Mouse (Mus musculus) liver, embryonic 14.5 days (tissue): ENCODE results near the gene Chic2. TPM values are rescaled to one million over a fixed set of nuclear protein-coding genes. Genes with fewer than 3 reads are reported as not detected.

ENCODE experiments used
- ATAC-seq: fragments of 200-750 bp; cut with Nextera tagmentation; 2 replicates; pipeline ENCODE4 v1.8.0; 2017; ENCODE audit warnings: moderate number of reproducible peaks, mild to moderate bottlenecking, moderate library complexity; ENCODE audit not compliant: insufficient read depth
- DNase-seq, 3 experiments: peaks; one replicate each; pipeline ENCODE4 v3.0.0-alpha.2; 2012 to 2013; ENCODE audit warnings: low read depth in 3 of 3, low spot score in 3 of 3
- H3K27ac ChIP-seq: fragments of 300-500 bp; sonication (generic); 2 replicates; pipeline ENCODE4 v1.5.1; 2014; ENCODE audit warnings: moderate library complexity, mild to moderate bottlenecking, control low read depth, inconsistent platforms
- H3K27me3 ChIP-seq: fragments of 300-500 bp; sonication (generic); 2 replicates; pipeline ENCODE4 v1.6.1; 2014; ENCODE audit warnings: mild to moderate bottlenecking, low read length, moderate library complexity; ENCODE audit not compliant: control insufficient read depth, insufficient read depth
- H3K36me3 ChIP-seq: fragments of 300-500 bp; sonication (generic); replicated peaks from 2 replicates; pipeline ENCODE4 v1.6.1; 2014; ENCODE audit warnings: low read depth; ENCODE audit not compliant: control insufficient read depth, insufficient read depth
- H3K4me1 ChIP-seq, 2 experiments: fragments of 200-500 bp in 1 of 2; fragments of 300-500 bp in 1 of 2; sonication (generic) in 1 of 2; replicated peaks; 2 replicates each; pipeline ENCODE4 v1.6.1; 2012 to 2014; ENCODE audit warnings: antibody characterized with exemption in 1 of 2, inconsistent platforms in 1 of 2, low read length in 1 of 2; ENCODE audit not compliant: control insufficient read depth in 2 of 2, insufficient read depth in 2 of 2
- H3K4me2 ChIP-seq: fragments of 300-500 bp; sonication (generic); 2 replicates; pipeline ENCODE4 v1.6.1; 2014; ENCODE audit warnings: low read depth, mild to moderate bottlenecking, control low read depth, moderate library complexity
- H3K4me3 ChIP-seq, 2 experiments: fragments of 200-500 bp in 1 of 2; fragments of 300-500 bp in 1 of 2; sonication (generic) in 1 of 2; 2 replicates each; pipeline ENCODE4 v1.5.1; 2012 to 2014; ENCODE audit warnings: low read depth in 2 of 2, low read length in 2 of 2, mild to moderate bottlenecking in 2 of 2, control low read depth in 1 of 2, inconsistent platforms in 1 of 2, moderate library complexity in 1 of 2; ENCODE audit not compliant: insufficient read depth in 1 of 2
- H3K9ac ChIP-seq: fragments of 300-500 bp; sonication (generic); replicated peaks from 2 replicates; pipeline ENCODE4 v1.6.1; 2014; ENCODE audit warnings: mild to moderate bottlenecking, control low read depth, moderate library complexity
- H3K9me3 ChIP-seq: fragments of 300-500 bp; sonication (generic); 2 replicates; pipeline ENCODE4 v1.6.1; 2016; ENCODE audit warnings: low read length, mixed read lengths; ENCODE audit not compliant: control insufficient read depth
- CTCF ChIP-seq: IDR thresholded peaks from 2 replicates; pipeline ENCODE4 v1.5.1; 2016; ENCODE audit warnings: antibody characterized with exemption, low read depth, control low read depth
- EP300 ChIP-seq: IDR thresholded peaks from 2 replicates; pipeline ENCODE4 v1.6.1; 2016; ENCODE audit warnings: antibody characterized with exemption, low read depth
- WGBS: fragments of 180-500 bp; shearing (Covaris S2); extraction: QIAGEN DNeasy Blood & Tissue Kit; methylation state at CpG from one replicate; pipeline ENCODE4 v1.1.7; 2014; ENCODE audit not compliant: insufficient replicate concordance; 5-methylcytosine and 5-hydroxymethylcytosine counted together
- polyA plus RNA-seq, 2 experiments: library from polyadenylated mRNA; depleted of rRNA in 1 of 2; stranded (reverse) in 1 of 2; unstranded in 1 of 2; fragments of >200 nt; fragmentation: Nextera tagmentation in 1 of 2; extraction: Ambion mirVana in 1 of 2; gene quantifications; 2 replicates each; pipeline versions ENCODE4 v1.2.1 to v1.2.3; 2012 to 2014

Chic2 gene
- polyA plus RNA-seq, 2 experiments: 10.5 to 19.3 TPM

GRCm38 (mm10) chr5:75045371-75045770, 797 bp upstream of the Chic2 start:
- H3K4me3 ChIP-seq: no peak overlapping the region
- no peak for ATAC-seq
- no peak overlapping the region for H3K27ac ChIP-seq
- TF ChIP-seq CTCF (no peak), EP300 (no peak)
- H3K9me3 ChIP-seq: no peaks in the 10 kb centered on the region
- peaks cover 3 to 9% of the 10 kb centered on the region in 2 experiments; a peak in 3 of 4 replicates for H3K4me1 ChIP-seq
- WGBS: 72% methylated on average over 7 of the region's 7 CpGs
- H3K36me3 ChIP-seq: no peaks in the 10 kb centered on the region
- peak in 1 of 3 experiments; percentile 11 for DNase-seq
- no peak overlapping the region for H3K4me2 ChIP-seq
- no peak overlapping the region for H3K9ac ChIP-seq
- no peaks in the 10 kb centered on the region for H3K27me3 ChIP-seq

DNA sequence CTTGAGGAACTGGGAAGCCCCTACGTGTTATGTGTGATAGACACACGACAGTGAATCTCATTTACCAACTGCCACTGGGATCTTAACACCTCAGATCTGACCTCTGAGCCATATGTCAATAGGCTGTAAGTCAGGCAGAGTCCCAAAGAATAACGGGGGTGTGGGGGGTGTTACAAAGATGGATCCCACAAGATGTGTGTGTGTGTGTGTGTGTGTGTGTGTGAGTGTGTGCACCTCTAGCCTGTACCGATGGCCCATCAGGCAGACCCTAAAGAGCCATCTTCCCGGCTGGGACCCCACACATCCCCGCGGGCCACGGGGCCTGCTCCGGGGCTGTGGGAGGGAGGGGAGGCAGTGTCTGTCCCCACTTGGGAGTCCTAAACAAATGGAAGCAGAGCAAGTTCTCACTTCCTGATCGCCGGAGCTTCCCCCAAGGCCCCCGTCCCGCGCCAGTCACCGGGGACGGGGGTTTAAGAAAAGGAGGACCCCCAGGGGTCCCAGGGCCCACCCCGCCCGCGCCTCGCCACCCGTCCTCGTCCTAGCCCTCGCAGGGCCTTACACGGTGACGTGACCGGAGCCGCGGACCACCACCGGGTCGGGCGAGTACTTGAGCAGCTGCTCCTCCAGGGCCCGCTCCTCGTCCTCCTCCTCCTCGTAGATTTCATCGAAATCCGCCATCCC, 813 bp downstream of the Chic2 start:
- peak; percentile 64 for ATAC-seq
- no peaks in the 10 kb centered on the region for H3K27me3 ChIP-seq
- no peaks in the 10 kb centered on the region for H3K36me3 ChIP-seq
- H3K9ac ChIP-seq: peak overlapping the region; percentile 98
- peak in 1 of 3 experiments; percentile 9 for DNase-seq
- H3K4me3 ChIP-seq: peak overlapping the region; percentile 92 to 95
- peak overlapping the region; percentile 66 for H3K27ac ChIP-seq
- no peak for TF ChIP-seq EP300
- no peak for TF ChIP-seq CTCF
- peak overlapping the region; percentile 90 for H3K4me2 ChIP-seq
- peaks cover 3 to 9% of the 10 kb centered on the region in 2 experiments; a peak in 3 of 4 replicates for H3K4me1 ChIP-seq
- under 1% methylated on average over 36 of the region's 36 CpGs for WGBS
- no peaks in the 10 kb centered on the region for H3K9me3 ChIP-seq

DNA sequence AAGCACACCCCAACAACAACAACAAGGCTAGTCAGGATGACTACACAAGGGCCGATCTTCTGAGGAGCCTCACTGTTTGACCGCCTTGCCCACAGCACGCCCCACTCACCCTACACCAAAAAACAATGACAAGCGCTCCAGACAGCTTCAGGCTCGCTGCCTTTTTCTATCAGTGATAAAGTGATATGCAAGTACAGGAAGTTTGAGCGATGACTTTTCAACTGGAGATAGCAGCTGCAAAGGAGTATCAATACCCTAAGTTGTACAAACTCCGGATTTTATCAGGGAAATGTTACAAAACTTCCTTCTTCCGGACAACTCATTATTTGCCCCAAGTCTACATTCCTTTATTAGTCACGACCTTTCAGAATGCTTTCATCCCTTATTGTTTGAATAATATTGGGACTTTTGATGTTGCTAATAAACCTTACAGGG, 1.5 kb downstream of the Chic2 start:
- 10% methylated on average over 9 of the region's 9 CpGs for WGBS
- TF ChIP-seq EP300 (no peak), CTCF (no peak)
- Histone ChIP-seq H3K27me3 (no peaks in the 10 kb centered on the region), H3K36me3 (no peaks in the 10 kb centered on the region), H3K9ac (peak overlapping the region; percentile 98), H3K4me3 (peak overlapping the region; percentile 92 to 95), H3K4me1 (peaks cover 3 to 9% of the 10 kb centered on the region in 2 experiments; a peak in 3 of 4 replicates), H3K9me3 (no peaks in the 10 kb centered on the region), H3K4me2 (peak overlapping the region; percentile 90), H3K27ac (no peak overlapping the region; the same call in 1 of the 2 replicates)
- DNase-seq (peak in 1 of 3 experiments; percentile 27), ATAC-seq (no peak)

GRCm38 (mm10) chr5:75039307-75039706, 5.3 kb downstream of the Chic2 start:
- DNase-seq (no peak), ATAC-seq (no peak)
- H3K4me3 ChIP-seq: no peak overlapping the region
- no peak overlapping the region for H3K27ac ChIP-seq
- peaks cover 3 to 9% of the 10 kb centered on the region in 2 experiments; a peak in 3 of 4 replicates for H3K4me1 ChIP-seq
- TF ChIP-seq CTCF (no peak), EP300 (no peak)
- 70% methylated on average over 1 of the region's 1 CpGs for WGBS
- no peaks in the 10 kb centered on the region for H3K27me3 ChIP-seq
- H3K4me2 ChIP-seq: no peak overlapping the region
- H3K9ac ChIP-seq: no peak overlapping the region
- no peaks in the 10 kb centered on the region for H3K36me3 ChIP-seq
- H3K9me3 ChIP-seq: no peaks in the 10 kb centered on the region

- Histone ChIP-seq H3K4me3 (no peak overlapping the region), H3K9ac (no peak overlapping the region), H3K27me3 (no peaks in the 10 kb centered on the region), H3K27ac (no peak overlapping the region), H3K36me3 (no peaks in the 10 kb centered on the region), H3K4me2 (no peak overlapping the region), H3K4me1 (no peaks in the 10 kb centered on the region), H3K9me3 (no peaks in the 10 kb centered on the region)
- DNase-seq: no peak
- TF ChIP-seq EP300 (no peak), CTCF (no peak)
- ATAC-seq: no peak
- 59% methylated on average over 3 of the region's 3 CpGs for WGBS
Observed at GRCm38 (mm10) chr5:75035475-75035874, 9.1 kb downstream of the Chic2 start.
